Mouse (Mus musculus): ENCODE results near the gene Olfr959. TPM values are rescaled to one million over a fixed set of nuclear protein-coding genes. Genes with fewer than 3 reads are reported as not detected.

Gene Olfr959
- total RNA-seq (2021): not detected
- long read RNA-seq, experiment 1: 0 reads
- long read RNA-seq, experiment 2: 0 reads

GRCm38 (mm10) chr9:39575469-39575868, at the start of gene Olfr959:
Gene Olfr959 (minus strand): TSS chr9:39575569.
- DNase-seq: no peak

- DNase-seq: no peak
These were observed 49.3 kb upstream of the Olfr959 start for GRCm38 (mm10) chr9:39624711-39625110.

- DNase-seq: no peak
These were observed 48.4 kb upstream of the Olfr959 start for GRCm38 (mm10) chr9:39623783-39624182.

- no peak for DNase-seq
These were observed 45.7 kb upstream of the Olfr959 start, which contains the start of gene Olfr960 for GRCm38 (mm10) chr9:39621073-39621472. Gene Olfr960 (plus strand): TSS chr9:39621373.

GRCm38 (mm10) chr9:39611953-39612352, 36.6 kb upstream of the Olfr959 start:
- no peak for DNase-seq

- DNase-seq: no peak
These were observed 35.0 kb upstream of the Olfr959 start, which contains the start of gene Olfr148 for GRCm38 (mm10) chr9:39610355-39610754. Gene Olfr148 (plus strand): TSS chr9:39610655.

- DNase-seq: no peak
These were observed 33.1 kb upstream of the Olfr959 start for GRCm38 (mm10) chr9:39608497-39608896.

- DNase-seq: no peak
These were observed 28.7 kb upstream of the Olfr959 start, which contains the start of gene AW551984 for GRCm38 (mm10) chr9:39603999-39604453. Gene AW551984 (minus strand): TSS chr9:39604403.

GRCm38 (mm10) chr9:39603333-39603845, 28.0 kb upstream of the Olfr959 start:
- no peak for DNase-seq

- no peak for DNase-seq
These were observed 27.4 kb upstream of the Olfr959 start for GRCm38 (mm10) chr9:39602536-39603332.

GRCm38 (mm10) chr9:39577050-39577449, 1.7 kb upstream of the Olfr959 start:
- no peak for DNase-seq

GRCm38 (mm10) chr9:39558349-39558647, 17.1 kb downstream of the Olfr959 start:
- no peak for DNase-seq

- no peak for DNase-seq
These were observed 17.6 kb downstream of the Olfr959 start for GRCm38 (mm10) chr9:39557529-39558348.

GRCm38 (mm10) chr9:39553946-39554345, 21.4 kb downstream of the Olfr959 start, which contains the start of gene Olfr958:
Gene Olfr958 (minus strand): TSS chr9:39554054.
- no peak for DNase-seq

- no peak for DNase-seq
These were observed 24.6 kb downstream of the Olfr959 start for GRCm38 (mm10) chr9:39550806-39551205.

GRCm38 (mm10) chr9:39523616-39524285, 51.6 kb downstream of the Olfr959 start:
- no peak for DNase-seq

Other genes with a start within 250 kb of the Olfr959 start
- not detected for gene Olfr948, start 249.5 kb downstream of the Olfr959 start, total RNA-seq (2021)
- not detected for gene Olfr951, start 188.2 kb downstream of the Olfr959 start, total RNA-seq (2021)
- gene Olfr952, start 148.4 kb downstream of the Olfr959 start, total RNA-seq (2021): not detected
- not detected for gene Olfr954, start 118.9 kb downstream of the Olfr959 start, total RNA-seq (2021)
- not detected for gene Olfr955, start 103.6 kb downstream of the Olfr959 start, total RNA-seq (2021)
- not detected for gene Olfr44, start 81.6 kb downstream of the Olfr959 start, total RNA-seq (2021)
- gene Olfr957, start 59.8 kb downstream of the Olfr959 start, total RNA-seq (2021): not detected
- gene Olfr958, start 21.5 kb downstream of the Olfr959 start, total RNA-seq (2021): not detected
- gene AW551984, start 28.8 kb upstream of the Olfr959 start, total RNA-seq (2021): 1 to 10 TPM in 1 of 2 experiments, under 1 TPM in 1; 0.82 to 3.2 TPM
- not detected for gene Olfr148, start 35.1 kb upstream of the Olfr959 start, total RNA-seq (2021)
- gene Olfr960, start 45.8 kb upstream of the Olfr959 start, total RNA-seq (2021): not detected
- gene Olfr961, start 69.5 kb upstream of the Olfr959 start, total RNA-seq (2021): not detected
- gene Olfr963, start 91.6 kb upstream of the Olfr959 start, total RNA-seq (2021): not detected
- not detected for gene Olfr149, start 131.5 kb upstream of the Olfr959 start, total RNA-seq (2021)
- gene Olfr965, start 135.8 kb upstream of the Olfr959 start, total RNA-seq (2021): not detected
- not detected for gene Olfr150, start 155.4 kb upstream of the Olfr959 start, total RNA-seq (2021)
- not detected for gene Olfr967, start 170.7 kb upstream of the Olfr959 start, total RNA-seq (2021)
- not detected for gene Olfr968, start 207.7 kb upstream of the Olfr959 start, total RNA-seq (2021)
- gene Olfr969, start 215.4 kb upstream of the Olfr959 start, total RNA-seq (2021): not detected
- gene Olfr970, start 233.3 kb upstream of the Olfr959 start, total RNA-seq (2021): not detected

Data from gastrocnemius, postnatal 25 days (tissue).